Mouse (Mus musculus): Measurements from ENCODE around the gene Rnf183. TPM values are rescaled to one million over a fixed set of nuclear protein-coding genes. Genes with fewer than 3 reads are reported as not detected.

The Rnf183 gene
- polyA plus RNA-seq, 1 experiment, result 23.7 TPM

- no peak overlapping the region for H3K4me3 ChIP-seq (ENCODE audit: control insufficient read depth, insufficient read depth, low read length)
- peak overlapping the region; percentile 88 for H3K27ac ChIP-seq (ENCODE audit: control insufficient read depth, insufficient read depth, low read length)
- H3K36me3 ChIP-seq (ENCODE audit: control insufficient read depth, insufficient read depth, low read length), result no peaks in the 10 kb centered on the region
- TF ChIP-seq CTCF (IDR thresholded peaks at IDR 0.05; ENCODE audit: borderline replicate concordance, control insufficient read depth, extremely low read depth, insufficient read depth, low read length, poor library complexity), result no peak
- TF ChIP-seq POLR2A (IDR thresholded peaks at IDR 0.05; ENCODE audit: control insufficient read depth, extremely low read depth, insufficient read depth, low read length, poor library complexity), result no peak
- no peaks in the 10 kb centered on the region for H3K27me3 ChIP-seq (ENCODE audit: control insufficient read depth, insufficient read depth, low read length)
- H3K4me1 ChIP-seq (replicated peaks; ENCODE audit: control insufficient read depth, insufficient read depth, low read length), result peaks cover 24% of the 10 kb centered on the region
- peak; percentile 35 for DNase-seq
- WGBS, result 26% methylated on average over 2 of the region's 2 CpGs
Observed at GRCm38 (mm10) chr4:62475131-62475530, 40.1 kb upstream of the Rnf183 start.

GRCm38 (mm10) chr4:62472071-62472470, 37.0 kb upstream of the Rnf183 start:
- no peaks in the 10 kb centered on the region for H3K36me3 ChIP-seq (ENCODE audit: control insufficient read depth, insufficient read depth, low read length)
- 92% methylated on average over 2 of the region's 2 CpGs for WGBS

DNA sequence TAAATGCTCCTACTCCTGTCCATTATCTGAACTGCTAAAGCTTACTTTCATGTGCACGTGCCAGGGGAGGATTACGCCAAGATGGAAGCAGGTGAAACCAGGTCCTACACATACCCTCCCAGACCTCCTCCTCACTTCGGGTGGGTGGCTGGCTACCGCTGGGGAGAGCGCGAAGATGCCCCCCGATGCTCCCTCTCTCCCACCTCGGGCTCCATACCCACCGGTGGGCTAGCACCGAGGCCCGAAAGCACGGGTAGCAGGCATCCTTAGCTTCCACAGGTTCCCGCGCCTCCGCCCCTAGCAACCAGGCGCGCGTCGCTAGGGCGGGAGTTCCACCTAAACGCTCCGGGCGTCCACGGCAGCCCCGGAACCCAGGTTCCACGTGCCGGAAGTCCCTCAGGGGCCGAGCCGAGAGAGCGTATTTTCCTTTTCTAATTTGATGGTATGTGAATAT, 35.6 kb upstream of the Rnf183 start, which contains the start of gene Wdr31:
Gene Wdr31, minus strand, starts transcription at position 299 of the 454 bp plus-strand sequence.
- 2% methylated on average over 30 of the region's 30 CpGs for WGBS
- TF ChIP-seq CTCF (IDR thresholded peaks at IDR 0.05; ENCODE audit: borderline replicate concordance, control insufficient read depth, extremely low read depth, insufficient read depth, low read length, poor library complexity) (no peak), POLR2A (IDR thresholded peaks at IDR 0.05; ENCODE audit: control insufficient read depth, extremely low read depth, insufficient read depth, low read length, poor library complexity) (no peak)
- H3K4me3 ChIP-seq (ENCODE audit: control insufficient read depth, insufficient read depth, low read length), result peak within 1 kb of the TSS; percentile 53
- DNase-seq, result peak; percentile 78
- peaks cover 8% of the 10 kb centered on the region for H3K4me1 ChIP-seq (replicated peaks; ENCODE audit: control insufficient read depth, insufficient read depth, low read length)
- no peaks in the 10 kb centered on the region for H3K36me3 ChIP-seq (ENCODE audit: control insufficient read depth, insufficient read depth, low read length)
- no peak within 1 kb of the TSS for H3K27ac ChIP-seq (ENCODE audit: control insufficient read depth, insufficient read depth, low read length)
- no peaks in the 10 kb centered on the region for H3K27me3 ChIP-seq (ENCODE audit: control insufficient read depth, insufficient read depth, low read length)

More at GRCm38 (mm10) chr4:62472071-62472470, 37.0 kb upstream of the Rnf183 start:
- no peak overlapping the region for H3K4me3 ChIP-seq (ENCODE audit: control insufficient read depth, insufficient read depth, low read length)
- H3K27ac ChIP-seq (ENCODE audit: control insufficient read depth, insufficient read depth, low read length), result no peak overlapping the region
- peaks cover 16% of the 10 kb centered on the region for H3K4me1 ChIP-seq (replicated peaks; ENCODE audit: control insufficient read depth, insufficient read depth, low read length)
- no peak for TF ChIP-seq CTCF (IDR thresholded peaks at IDR 0.05; ENCODE audit: borderline replicate concordance, control insufficient read depth, extremely low read depth, insufficient read depth, low read length, poor library complexity)
- no peak for TF ChIP-seq POLR2A (IDR thresholded peaks at IDR 0.05; ENCODE audit: control insufficient read depth, extremely low read depth, insufficient read depth, low read length, poor library complexity)
- DNase-seq, result no peak
- no peaks in the 10 kb centered on the region for H3K27me3 ChIP-seq (ENCODE audit: control insufficient read depth, insufficient read depth, low read length)

- no peaks in the 10 kb centered on the region for H3K36me3 ChIP-seq (ENCODE audit: control insufficient read depth, insufficient read depth, low read length)
- WGBS, result 96% methylated on average over 1 of the region's 1 CpGs
- H3K27me3 ChIP-seq (ENCODE audit: control insufficient read depth, insufficient read depth, low read length), result no peaks in the 10 kb centered on the region
- H3K4me1 ChIP-seq (replicated peaks; ENCODE audit: control insufficient read depth, insufficient read depth, low read length), result peaks cover 3% of the 10 kb centered on the region
- H3K4me3 ChIP-seq (ENCODE audit: control insufficient read depth, insufficient read depth, low read length), result no peak overlapping the region
- TF ChIP-seq POLR2A (IDR thresholded peaks at IDR 0.05; ENCODE audit: control insufficient read depth, extremely low read depth, insufficient read depth, low read length, poor library complexity) (no peak), CTCF (IDR thresholded peaks at IDR 0.05; ENCODE audit: borderline replicate concordance, control insufficient read depth, extremely low read depth, insufficient read depth, low read length, poor library complexity) (no peak)
- no peak for DNase-seq
- no peak overlapping the region for H3K27ac ChIP-seq (ENCODE audit: control insufficient read depth, insufficient read depth, low read length)
Observed at GRCm38 (mm10) chr4:62468158-62468557, 33.1 kb upstream of the Rnf183 start.

DNA sequence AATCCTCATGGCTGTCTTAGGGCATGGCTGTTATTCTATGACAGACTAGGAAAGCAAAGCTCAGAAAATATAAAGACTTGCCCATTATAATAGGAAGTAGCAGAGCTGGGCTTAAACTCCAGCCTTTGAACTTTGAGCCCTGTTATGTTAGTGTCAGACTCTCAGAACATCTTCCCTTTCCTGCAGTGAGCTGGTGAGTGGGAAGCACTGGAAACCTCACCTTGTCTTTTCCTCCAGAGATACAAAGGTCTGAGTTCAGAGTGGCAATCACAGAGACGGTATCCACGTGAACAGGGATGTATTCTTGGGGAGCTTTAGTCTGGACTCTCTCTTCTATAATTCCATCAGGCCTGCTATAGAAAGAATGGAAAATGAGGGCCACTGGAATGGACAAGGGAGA, 28.1 kb upstream of the Rnf183 start:
- TF ChIP-seq POLR2A (IDR thresholded peaks at IDR 0.05; ENCODE audit: control insufficient read depth, extremely low read depth, insufficient read depth, low read length, poor library complexity), result no peak
- TF ChIP-seq CTCF (IDR thresholded peaks at IDR 0.05; ENCODE audit: borderline replicate concordance, control insufficient read depth, extremely low read depth, insufficient read depth, low read length, poor library complexity), result no peak
- 96% methylated on average over 2 of the region's 2 CpGs for WGBS
- Histone ChIP-seq H3K4me3 (ENCODE audit: control insufficient read depth, insufficient read depth, low read length) (no peak overlapping the region), H3K4me1 (replicated peaks; ENCODE audit: control insufficient read depth, insufficient read depth, low read length) (no peaks in the 10 kb centered on the region), H3K27ac (ENCODE audit: control insufficient read depth, insufficient read depth, low read length) (no peak overlapping the region), H3K36me3 (ENCODE audit: control insufficient read depth, insufficient read depth, low read length) (no peaks in the 10 kb centered on the region), H3K27me3 (ENCODE audit: control insufficient read depth, insufficient read depth, low read length) (no peaks in the 10 kb centered on the region)
- no peak for DNase-seq

- Histone ChIP-seq H3K4me1 (replicated peaks; ENCODE audit: control insufficient read depth, insufficient read depth, low read length) (0 out of 2 replicates have a peak, but pooled peaks cover 2% of the 10 kb centered on the region), H3K4me3 (ENCODE audit: control insufficient read depth, insufficient read depth, low read length) (no peak overlapping the region), H3K27ac (ENCODE audit: control insufficient read depth, insufficient read depth, low read length) (no peak overlapping the region), H3K27me3 (ENCODE audit: control insufficient read depth, insufficient read depth, low read length) (no peaks in the 10 kb centered on the region), H3K36me3 (ENCODE audit: control insufficient read depth, insufficient read depth, low read length) (no peaks in the 10 kb centered on the region)
- TF ChIP-seq POLR2A (IDR thresholded peaks at IDR 0.05; ENCODE audit: control insufficient read depth, extremely low read depth, insufficient read depth, low read length, poor library complexity) (no peak), CTCF (IDR thresholded peaks at IDR 0.05; ENCODE audit: borderline replicate concordance, control insufficient read depth, extremely low read depth, insufficient read depth, low read length, poor library complexity) (no peak)
- no peak for DNase-seq
- WGBS, result 97% methylated on average over 8 of the region's 8 CpGs
Observed at GRCm38 (mm10) chr4:62460348-62460747, 25.3 kb upstream of the Rnf183 start.

DNA sequence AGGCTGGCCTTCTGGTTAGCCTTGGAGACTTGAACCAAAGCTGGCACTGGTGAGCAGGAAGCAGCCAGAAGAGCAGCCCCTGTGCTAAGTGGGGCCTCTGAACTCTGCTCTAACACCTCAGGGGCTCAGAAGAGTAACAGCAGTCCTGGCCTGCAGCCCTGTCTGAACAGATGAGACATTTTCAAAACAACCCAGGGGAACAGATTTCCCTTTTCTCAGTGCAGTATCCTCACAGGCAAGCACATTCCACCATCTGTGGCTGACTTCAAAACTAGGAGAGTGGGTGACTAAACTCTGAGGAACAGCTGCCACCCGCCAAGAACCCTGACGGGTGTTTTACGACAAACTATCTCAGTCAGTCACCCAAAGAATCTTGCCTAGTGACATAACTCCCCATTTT, 24.0 kb upstream of the Rnf183 start:
- no peak overlapping the region for H3K27ac ChIP-seq (ENCODE audit: control insufficient read depth, insufficient read depth, low read length)
- TF ChIP-seq POLR2A (IDR thresholded peaks at IDR 0.05; ENCODE audit: control insufficient read depth, extremely low read depth, insufficient read depth, low read length, poor library complexity) (no peak), CTCF (IDR thresholded peaks at IDR 0.05; ENCODE audit: borderline replicate concordance, control insufficient read depth, extremely low read depth, insufficient read depth, low read length, poor library complexity) (no peak)
- H3K36me3 ChIP-seq (ENCODE audit: control insufficient read depth, insufficient read depth, low read length), result no peaks in the 10 kb centered on the region
- H3K4me1 ChIP-seq (replicated peaks; ENCODE audit: control insufficient read depth, insufficient read depth, low read length), result 0 out of 2 replicates have a peak, but pooled peaks cover 2% of the 10 kb centered on the region
- WGBS, result 96% methylated on average over 3 of the region's 3 CpGs
- DNase-seq, result no peak
- no peaks in the 10 kb centered on the region for H3K27me3 ChIP-seq (ENCODE audit: control insufficient read depth, insufficient read depth, low read length)
- no peak overlapping the region for H3K4me3 ChIP-seq (ENCODE audit: control insufficient read depth, insufficient read depth, low read length)
